Mouse (Mus musculus) liver, postnatal 0 days (tissue): ENCODE results near the gene Prune1.

Experiments
- CTCF ChIP-seq: sonication (generic); IDR thresholded peaks from 2 replicates; pipeline ENCODE4 v1.5.1; 2016; ENCODE audit warnings: antibody characterized with exemption, low read depth
- EP300 ChIP-seq: IDR thresholded peaks from 2 replicates; pipeline ENCODE4 v1.6.1; 2016; ENCODE audit warnings: antibody characterized with exemption, low read depth, mild to moderate bottlenecking

DNA sequence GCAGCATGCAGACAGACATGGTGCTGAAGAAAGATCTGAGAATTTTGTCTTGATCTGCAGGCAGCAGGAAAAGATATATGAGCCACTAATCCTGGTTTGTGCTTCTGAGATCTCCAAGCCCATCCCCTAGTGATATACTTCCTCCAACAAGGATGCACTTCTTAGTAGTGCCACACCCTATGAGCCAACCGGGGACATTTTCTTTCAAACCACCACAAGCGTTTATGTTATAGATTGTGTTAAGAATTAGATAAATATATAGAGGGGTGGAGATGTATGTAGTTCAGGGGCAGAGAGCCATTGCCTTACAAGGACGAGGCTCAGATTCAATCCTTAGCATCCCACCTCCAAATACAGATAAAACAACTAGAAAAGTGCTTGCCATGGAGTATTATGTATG lies 28.6 kb upstream of the Prune1 start:
- TF ChIP-seq CTCF = no peak
- TF ChIP-seq EP300 = no peak
